Mouse (Mus musculus) CD4-positive, CD25-positive, alpha-beta regulatory T cell, adult 4 months (primary cell): ENCODE results near the gene Noc3l. TPM values are rescaled to one million over a fixed set of nuclear protein-coding genes. Genes with fewer than 3 reads are reported as not detected.

Experiments
- ATAC-seq: one replicate; pipeline ENCODE4 v1.8.0; 2017
- polyA plus RNA-seq, 2 experiments: library from polyadenylated mRNA; unstranded; fragments of 100-300 nt; shearing (Covaris generic); gene quantifications; one replicate each; pipeline ENCODE4 v1.2.1; 2017

Gene Noc3l
- polyA plus RNA-seq, 2 experiments from 2014 or later = 7.9 to 10.0 TPM

GRCm38 (mm10) chr19:38758685-38759472 lies 60.2 kb downstream of the Noc3l start:
- no peak for ATAC-seq

GRCm38 (mm10) chr19:38758056-38758455 lies 61.0 kb downstream of the Noc3l start:
- ATAC-seq = no peak

GRCm38 (mm10) chr19:38757161-38757560 lies 61.9 kb downstream of the Noc3l start:
- no peak for ATAC-seq

- ATAC-seq = no peak
Observed at GRCm38 (mm10) chr19:38750192-38750591, 68.8 kb downstream of the Noc3l start.

GRCm38 (mm10) chr19:38746492-38747014 lies 72.5 kb downstream of the Noc3l start:
- no peak for ATAC-seq

GRCm38 (mm10) chr19:38745810-38746491 lies 73.1 kb downstream of the Noc3l start:
- ATAC-seq = no peak

GRCm38 (mm10) chr19:38744546-38744945 lies 74.5 kb downstream of the Noc3l start:
- no peak for ATAC-seq

Other genes with a start within 250 kb of the Noc3l start
- gene Tbc1d12, start 17.3 kb upstream of the Noc3l start, polyA plus RNA-seq = 1 to 10 TPM in 1 of 2 experiments, under 1 TPM in 1; 0.62 to 1.2 TPM
- gene Hells, start 111.7 kb upstream of the Noc3l start, polyA plus RNA-seq = 10 to 100 TPM; 17.6 to 18.3 TPM
- not detected for gene Cyp2c55, start 187.8 kb upstream of the Noc3l start, polyA plus RNA-seq
- gene Cyp2c65, start 241.8 kb upstream of the Noc3l start, polyA plus RNA-seq = not detected